Mouse (Mus musculus) adrenal gland, postnatal 25 days (tissue): ENCODE measurements around the gene Tefm. TPM values are rescaled to one million over a fixed set of nuclear protein-coding genes. Genes with fewer than 3 reads are reported as not detected.
"Not testable (repeated sequence)": the region's sequence is repeated elsewhere in the genome, so short reads cannot be mapped to it uniquely, and the experiment has no call there.

Experiments used
- DNase-seq: peaks from one replicate; pipeline ENCODE4 v3.0.0; 2021; ENCODE audit warnings: mixed read lengths
- long read RNA-seq: library from polyadenylated mRNA; stranded (forward); transcript quantifications from one replicate; pipeline ENCODE4 v2.0.0, GENCODE M21; 2021
- total RNA-seq: library from RNA; stranded (reverse); gene quantifications from 2 replicates; pipeline ENCODE4 v1.2.3, GENCODE M21; 2021

The Tefm gene
- total RNA-seq: 20.5 and 26.8 TPM in 2 replicates
- long read RNA-seq, transcript Tefm-201 (4 exons, 1,309 nt): major isoform, 22 of 30 reads
- long read RNA-seq, partial matches to known transcripts: 3 of 30 reads
- long read RNA-seq, other reads (novel, unspliced or antisense): 5 of 30 reads

- DNase-seq: peak; percentile 79
These were observed at the start of gene Tefm for GRCm38 (mm10) chr11:80141825-80142521. TSS of gene Tefm (minus strand) at chr11:80142175.

- no peak for DNase-seq
These were observed 48.3 kb upstream of the Tefm start for GRCm38 (mm10) chr11:80190280-80190679.

DNA sequence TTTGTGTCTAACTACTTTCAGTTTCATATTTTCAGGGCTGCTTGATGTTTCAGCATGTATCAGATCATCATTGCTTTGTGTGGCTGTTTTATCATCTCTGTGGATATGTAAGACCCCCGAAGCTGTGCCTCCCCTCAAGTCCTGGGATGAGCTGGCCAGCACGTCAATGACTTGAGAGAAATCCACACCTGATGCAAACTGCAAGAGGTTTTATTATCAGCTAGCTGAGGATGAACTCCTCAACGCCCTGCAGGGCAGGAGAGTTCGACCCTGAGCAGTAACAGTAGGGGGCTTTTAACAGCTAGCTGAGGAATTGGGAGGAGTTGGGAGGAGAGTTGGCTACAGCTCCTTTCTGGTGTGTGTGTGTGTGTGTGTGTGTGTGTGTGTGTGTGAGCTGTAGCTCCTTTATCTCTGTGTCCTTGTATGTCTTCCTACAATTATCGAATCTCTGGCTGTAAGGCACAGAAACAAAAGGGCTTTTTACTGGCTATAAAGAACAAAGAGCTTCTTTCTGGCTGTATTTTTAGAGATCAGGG lies 43.5 kb upstream of the Tefm start:
- not testable (repeated sequence) for DNase-seq

GRCm38 (mm10) chr11:80184531-80185071 lies 42.6 kb upstream of the Tefm start:
- no peak for DNase-seq

DNA sequence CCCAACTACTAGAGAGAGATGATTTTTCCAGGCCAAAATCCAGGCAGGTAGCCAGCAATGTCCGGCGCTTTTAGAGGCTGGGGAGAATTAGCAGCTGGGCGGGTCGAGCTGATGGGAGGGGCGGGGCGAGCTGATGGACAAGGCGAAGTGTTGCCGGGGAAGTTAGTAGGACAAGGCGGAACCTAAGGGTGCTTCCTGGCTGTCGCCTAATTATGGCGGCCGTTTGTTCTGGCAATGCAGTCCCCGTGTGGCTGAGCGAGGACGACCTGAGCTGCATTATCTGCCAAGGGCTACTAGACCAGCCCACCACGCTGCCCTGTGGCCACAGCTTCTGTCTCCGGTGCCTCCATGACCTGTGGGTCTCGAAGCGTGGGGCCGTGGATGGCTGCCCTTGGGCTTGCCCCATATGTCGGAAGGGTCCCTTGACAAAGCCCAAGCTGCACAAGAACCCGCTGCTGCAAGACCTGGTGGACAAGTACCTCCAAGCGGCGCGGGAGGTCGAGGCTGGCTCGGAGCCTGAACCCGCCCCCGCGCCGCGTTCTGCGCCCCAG lies 41.8 kb upstream of the Tefm start, which contains the start of gene Rnf135:
Gene Rnf135 (plus strand): TSS at position 147 of the 551 bp plus-strand sequence.
- peak; percentile 93 for DNase-seq

- not testable (repeated sequence) for DNase-seq
These were observed 41.2 kb upstream of the Tefm start for GRCm38 (mm10) chr11:80183054-80183704.

DNA sequence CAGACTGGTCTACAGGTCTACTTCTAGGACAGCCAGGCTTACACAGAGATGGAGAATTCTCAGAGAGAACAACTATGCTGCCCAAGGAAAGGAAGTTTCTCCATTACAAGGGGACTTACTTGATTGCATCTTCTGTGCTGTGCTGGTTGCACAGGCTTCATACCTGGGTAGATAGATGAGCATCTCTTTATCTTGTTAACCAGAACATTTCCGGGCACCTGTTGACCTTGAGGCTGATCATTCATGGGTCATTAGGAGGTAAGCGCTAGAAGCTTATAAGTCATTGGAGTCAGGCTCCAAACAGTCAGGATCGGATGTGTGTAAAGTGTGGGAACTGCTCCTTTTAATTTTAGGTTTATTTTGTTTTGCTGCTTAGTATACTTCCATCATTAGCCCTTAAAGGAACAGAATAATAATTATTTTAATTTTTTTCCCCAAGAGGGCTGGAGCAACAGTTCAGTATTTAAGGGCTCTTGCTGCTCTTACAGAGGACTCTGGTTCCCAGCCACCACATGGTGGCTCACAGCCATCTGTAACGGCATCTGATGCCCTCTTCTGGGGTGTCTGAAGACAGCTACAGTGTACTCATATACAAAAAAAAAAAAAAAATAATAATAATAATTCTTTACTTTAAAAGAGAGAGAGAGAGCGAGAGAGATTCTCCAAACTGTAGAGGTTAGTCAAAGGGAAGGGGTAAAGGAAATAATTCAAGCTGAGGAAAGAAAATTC lies 39.2 kb upstream of the Tefm start:
- DNase-seq: no peak

DNA sequence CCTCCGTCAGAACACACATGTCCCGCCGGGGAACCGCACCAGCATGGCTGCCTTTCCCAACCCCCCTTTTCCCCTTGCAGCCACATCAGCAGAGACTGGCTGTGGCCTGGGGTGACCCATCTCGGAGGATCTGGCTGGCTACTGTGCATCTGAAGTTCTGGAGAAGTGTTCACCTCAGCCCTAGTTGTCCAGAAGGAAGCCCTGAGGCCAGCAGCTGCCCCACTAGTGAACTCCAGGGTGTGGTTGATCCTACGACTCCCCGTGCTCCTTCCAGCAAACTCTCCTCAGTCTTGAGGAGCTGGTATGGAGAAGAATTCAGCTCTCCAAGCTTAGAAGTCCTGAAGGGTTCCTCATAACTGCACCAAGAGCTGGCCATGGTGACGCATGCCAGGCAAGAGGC lies 36.3 kb upstream of the Tefm start:
- DNase-seq: no peak

DNA sequence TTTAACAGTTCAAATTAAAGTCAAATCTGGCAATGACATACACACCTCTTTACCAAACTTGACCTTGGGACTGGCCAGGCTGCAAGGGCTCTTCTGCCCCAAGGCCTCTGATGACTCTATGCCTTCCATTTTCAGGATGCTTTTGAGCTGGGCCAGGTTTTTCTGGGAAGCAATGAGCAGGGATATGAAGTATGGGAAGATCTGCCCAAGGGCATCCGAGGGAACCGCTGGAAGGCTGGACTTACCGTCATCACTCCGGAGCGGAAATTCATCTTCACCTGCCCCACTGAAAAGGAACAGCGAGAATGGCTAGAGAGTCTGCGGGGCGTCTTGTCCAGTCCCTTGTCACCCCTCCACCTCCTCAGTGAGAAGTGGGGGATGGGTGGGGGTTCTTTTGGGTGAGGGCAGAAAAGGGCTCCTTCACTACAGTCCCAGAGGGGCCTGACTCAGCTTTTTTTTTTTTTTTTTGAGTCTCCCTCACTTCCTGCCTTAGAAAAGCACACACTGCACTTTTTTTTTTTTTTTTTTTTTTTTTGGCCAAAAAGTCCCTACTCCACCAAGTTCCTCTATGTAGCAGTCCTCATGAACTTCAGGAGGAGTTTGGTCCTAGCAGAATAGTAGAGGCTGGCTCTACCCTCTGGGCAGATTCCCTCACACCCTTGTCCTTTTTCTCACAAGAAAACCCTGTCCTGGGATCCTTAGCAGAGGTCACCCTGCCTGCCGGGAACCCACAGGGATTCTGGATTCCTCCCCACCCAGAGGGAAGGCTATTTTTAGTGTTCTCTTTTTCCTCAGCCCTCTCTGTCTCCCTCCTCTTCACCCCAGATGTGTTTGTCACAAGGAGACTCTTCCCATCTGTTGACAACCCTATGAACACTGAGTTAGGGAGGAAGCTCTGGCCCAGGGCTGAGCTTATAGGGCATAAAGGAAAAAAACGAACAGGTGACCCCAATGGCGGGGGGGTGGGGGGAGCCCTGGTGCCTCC lies 35.2 kb upstream of the Tefm start:
- DNase-seq: no peak

DNA sequence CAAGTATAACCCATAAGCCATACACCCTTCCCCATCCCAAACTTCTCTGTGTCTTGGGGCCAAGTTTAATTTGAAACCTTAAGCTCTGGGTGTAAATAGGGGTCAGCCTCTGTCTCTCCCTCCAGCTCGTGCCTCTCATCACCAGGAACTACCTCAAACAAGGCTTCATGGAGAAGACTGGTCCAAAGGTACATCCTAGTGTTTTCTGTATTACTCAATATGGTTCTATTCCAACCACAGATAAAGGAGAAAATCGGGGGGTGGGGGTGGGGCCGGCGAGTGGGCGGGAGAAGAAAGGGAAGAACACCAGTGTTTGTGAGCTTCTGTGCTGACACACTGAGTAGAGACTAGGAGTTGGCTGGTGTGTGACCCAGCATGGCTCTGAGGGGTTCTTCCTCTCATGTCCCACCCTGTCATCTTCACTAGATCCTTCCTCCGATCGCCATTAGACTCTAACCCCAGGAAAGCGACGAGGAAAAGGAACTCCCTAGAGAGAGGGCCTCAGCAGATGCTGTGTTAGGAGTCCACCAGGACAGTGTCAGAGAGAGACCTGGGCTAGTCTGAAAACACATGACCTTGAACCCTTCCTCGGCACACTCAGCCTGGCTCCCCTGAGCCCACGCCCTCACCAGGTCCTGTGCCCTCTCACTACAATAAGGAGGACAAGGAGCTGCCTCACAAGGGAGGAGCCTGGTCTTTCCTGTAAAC lies 32.1 kb upstream of the Tefm start:
- DNase-seq: no peak

DNA sequence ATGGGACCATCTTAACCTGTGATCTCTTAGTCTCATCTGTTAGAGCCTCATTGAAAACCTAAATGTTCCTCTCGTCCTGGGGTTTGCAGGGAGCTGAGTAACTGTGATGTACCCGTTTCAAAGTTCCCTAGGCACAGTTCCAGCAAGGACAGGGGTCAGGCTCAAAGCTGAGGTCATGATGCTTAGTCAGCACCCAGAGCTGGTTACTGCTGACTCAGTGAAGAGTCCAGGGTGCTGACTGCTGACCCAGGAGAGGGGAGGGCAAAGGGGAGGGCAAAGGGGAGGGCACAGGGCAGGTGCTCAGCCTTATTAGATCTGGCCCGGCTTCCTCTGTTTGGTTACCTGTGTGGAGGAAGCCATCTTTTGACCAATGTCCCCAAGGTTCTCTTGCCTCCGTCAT lies 29.9 kb upstream of the Tefm start:
- DNase-seq: peak; percentile 70

GRCm38 (mm10) chr11:80170351-80170750 lies 28.4 kb upstream of the Tefm start:
- no peak for DNase-seq

GRCm38 (mm10) chr11:80169629-80170028 lies 27.7 kb upstream of the Tefm start:
- no peak for DNase-seq

GRCm38 (mm10) chr11:80168611-80169249 lies 26.8 kb upstream of the Tefm start:
- no peak for DNase-seq

- DNase-seq: no peak
These were observed 26.1 kb upstream of the Tefm start for GRCm38 (mm10) chr11:80168121-80168520.

DNA sequence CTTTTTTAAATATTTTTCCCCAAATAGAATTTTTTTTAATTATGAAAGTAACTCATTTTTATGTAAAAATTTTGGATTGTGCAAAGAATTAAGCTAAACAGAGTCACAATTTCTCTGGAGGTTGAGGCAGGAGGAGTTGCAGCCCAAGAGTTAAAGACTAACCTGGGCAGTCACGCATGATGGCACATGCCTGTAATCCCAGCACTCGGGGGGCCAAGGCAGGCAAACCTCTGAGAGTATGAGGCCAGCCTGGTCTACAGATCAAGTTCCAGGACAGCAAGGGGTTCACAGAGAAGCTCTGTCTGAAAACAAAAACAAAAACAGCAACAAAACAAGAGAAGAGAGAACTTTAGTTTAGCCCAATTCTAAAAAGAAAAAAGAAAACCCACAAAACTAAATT lies 22.2 kb upstream of the Tefm start:
- DNase-seq: no peak

GRCm38 (mm10) chr11:80163362-80164116 lies 21.6 kb upstream of the Tefm start:
- no peak for DNase-seq

GRCm38 (mm10) chr11:80161041-80161440 lies 19.1 kb upstream of the Tefm start:
- DNase-seq: no peak

DNA sequence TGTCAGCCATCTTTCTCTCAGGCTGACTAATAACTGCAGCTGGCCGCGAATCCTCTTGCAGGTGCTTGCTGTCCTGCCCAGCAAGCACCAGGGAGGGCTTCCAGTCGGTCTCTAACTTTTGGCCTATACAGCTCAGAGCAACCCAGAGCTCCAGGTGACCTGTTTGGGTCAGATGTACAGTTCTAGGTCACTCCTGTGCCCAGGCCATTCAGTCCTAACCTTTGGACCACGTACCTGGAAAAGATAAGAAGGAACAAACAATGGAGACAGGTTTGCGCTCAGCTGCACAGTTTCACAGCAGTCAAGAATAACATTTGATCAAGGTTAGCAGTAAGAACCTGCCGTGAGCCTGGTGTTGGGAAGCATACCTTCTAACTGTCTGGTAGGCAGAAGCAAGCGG lies 17.0 kb upstream of the Tefm start:
- DNase-seq: no peak
